ENCODE assay signal across 20 mouse cellular contexts in genomic region chr6:46945703-46946102, GRCm38 (mm10).
"Had no signal": no experiment of that assay in that cellular context is flagged by ENCODE, and none has a peak within 500 bp of the region (broad histone marks: within the 10 kb centered on the region; RNA-seq: fewer than 3 reads in every experiment).

No protein-coding gene starts in this region.

- H3K36me3 ChIP-seq: limb, embryonic 10.5 days; limb, embryonic 13.5 days; liver, embryonic 12.5 days; liver, embryonic 15.5 days; lung, embryonic 15.5 days; midbrain, embryonic 10.5 days; midbrain, embryonic 15.5 days; neural tube, embryonic 12.5 days; neural tube, embryonic 15.5 days had no signal

- H3K27ac ChIP-seq: limb, embryonic 10.5 days; limb, embryonic 13.5 days; liver, embryonic 12.5 days; liver, embryonic 15.5 days; lung, embryonic 15.5 days; midbrain, embryonic 10.5 days; midbrain, embryonic 15.5 days; neural tube, embryonic 12.5 days; neural tube, embryonic 15.5 days had no signal

- ATAC-seq: liver, embryonic 12.5 days; midbrain, embryonic 15.5 days had no signal

- H3K4me2 ChIP-seq: limb, embryonic 13.5 days; liver, embryonic 12.5 days; liver, embryonic 15.5 days; lung, embryonic 15.5 days; midbrain, embryonic 15.5 days; neural tube, embryonic 12.5 days; neural tube, embryonic 15.5 days had no signal

- DNase-seq: kidney, adult 9 months; kidney, postnatal 14 days; kidney, postnatal 4 days; layer of hippocampus, adult 9-11 months; liver; lung, adult 18-20 months; lung, postnatal 10 days; lung, postnatal 36 days; thymus, adult 18-20 months; thymus, postnatal 36 days had no signal

- H3K4me1 ChIP-seq: limb, embryonic 10.5 days; limb, embryonic 13.5 days; liver, embryonic 12.5 days; liver, embryonic 15.5 days; lung, embryonic 15.5 days; megakaryocyte, embryonic 14.5 days; midbrain, embryonic 10.5 days; neural tube, embryonic 12.5 days; neural tube, embryonic 15.5 days had no signal

- H3K4me3 ChIP-seq: limb, embryonic 10.5 days; limb, embryonic 13.5 days; liver, embryonic 12.5 days; liver, embryonic 15.5 days; lung, embryonic 15.5 days; megakaryocyte, embryonic 14.5 days; midbrain, embryonic 10.5 days; midbrain, embryonic 15.5 days; neural tube, embryonic 12.5 days; neural tube, embryonic 15.5 days had no signal

- H3K9me3 ChIP-seq: limb, embryonic 10.5 days; limb, embryonic 13.5 days; liver, embryonic 12.5 days; liver, embryonic 15.5 days; lung, embryonic 15.5 days; megakaryocyte, embryonic 14.5 days; midbrain, embryonic 10.5 days; midbrain, embryonic 15.5 days; neural tube, embryonic 12.5 days; neural tube, embryonic 15.5 days had no signal

- H3K27me3 ChIP-seq: limb, embryonic 13.5 days; liver, embryonic 12.5 days; liver, embryonic 15.5 days; lung, embryonic 15.5 days; megakaryocyte, embryonic 14.5 days; midbrain, embryonic 15.5 days; neural tube, embryonic 12.5 days; neural tube, embryonic 15.5 days had no signal

- H3K9ac ChIP-seq: limb, embryonic 13.5 days; liver, embryonic 12.5 days; liver, embryonic 15.5 days; lung, embryonic 15.5 days; midbrain, embryonic 15.5 days; neural tube, embryonic 12.5 days; neural tube, embryonic 15.5 days had no signal
